Mouse (Mus musculus) hindbrain, embryonic 14.5 days (tissue): ENCODE results near the gene Thrb. TPM values are rescaled to one million over a fixed set of nuclear protein-coding genes. Genes with fewer than 3 reads are reported as not detected.

Experiments used
- ATAC-seq: fragments of 200-750 bp; cut with Nextera tagmentation; 2 replicates; pipeline ENCODE4 v1.8.0; 2017; ENCODE audit warnings: moderate number of reproducible peaks, mild to moderate bottlenecking, moderate TSS enrichment, moderate library complexity; ENCODE audit not compliant: low FRiP score
- DNase-seq: peaks from one replicate; pipeline ENCODE4 v3.0.0-alpha.2; 2015; ENCODE audit warnings: low spot score
- H3K27ac ChIP-seq: fragments of 300-500 bp; sonication (generic); 2 replicates; pipeline ENCODE4 v1.5.1; 2014; ENCODE audit warnings: mild to moderate bottlenecking, moderate library complexity
- H3K27me3 ChIP-seq: fragments of 300-500 bp; sonication (generic); 2 replicates; pipeline ENCODE4 v1.6.1; 2014; ENCODE audit warnings: mild to moderate bottlenecking, low read length, mixed read lengths; ENCODE audit not compliant: control insufficient read depth, insufficient read depth
- H3K36me3 ChIP-seq: fragments of 300-500 bp; sonication (generic); replicated peaks from 2 replicates; pipeline ENCODE4 v1.6.1; 2014; ENCODE audit not compliant: control insufficient read depth, insufficient read depth
- H3K4me1 ChIP-seq: fragments of 300-500 bp; sonication (generic); replicated peaks from 2 replicates; pipeline ENCODE4 v1.6.1; 2014; ENCODE audit warnings: antibody characterized with exemption, low read length, mixed read lengths; ENCODE audit not compliant: control insufficient read depth, insufficient read depth
- H3K4me2 ChIP-seq: fragments of 300-500 bp; sonication (generic); replicated peaks from 2 replicates; pipeline ENCODE4 v1.6.1; 2014; ENCODE audit warnings: mild to moderate bottlenecking, moderate library complexity
- H3K4me3 ChIP-seq: fragments of 300-500 bp; sonication (generic); replicated peaks from 2 replicates; pipeline ENCODE4 v1.5.1; 2014; ENCODE audit warnings: mild to moderate bottlenecking, low read length
- H3K9ac ChIP-seq: fragments of 300-500 bp; sonication (generic); 2 replicates; pipeline ENCODE4 v1.6.1; 2014
- H3K9me3 ChIP-seq: fragments of 300-500 bp; sonication (generic); 2 replicates; pipeline ENCODE4 v1.6.1; 2016; ENCODE audit warnings: low read length; ENCODE audit not compliant: control insufficient read depth
- WGBS: fragments of 180-500 bp; shearing (Covaris S2); extraction: QIAGEN DNeasy Blood & Tissue Kit; methylation state at CpG from one replicate; pipeline ENCODE4 v1.1.7; 2014; 5-methylcytosine and 5-hydroxymethylcytosine counted together
- polyA plus RNA-seq: library from polyadenylated mRNA; unstranded; fragments of >200 nt; fragmentation: Nextera tagmentation; extraction: Ambion mirVana; gene quantifications from 2 replicates; pipeline ENCODE4 v1.2.1, GENCODE M21; 2014

Gene Thrb
- polyA plus RNA-seq, 1 experiment from 2014 or later: 1.4 TPM

DNA sequence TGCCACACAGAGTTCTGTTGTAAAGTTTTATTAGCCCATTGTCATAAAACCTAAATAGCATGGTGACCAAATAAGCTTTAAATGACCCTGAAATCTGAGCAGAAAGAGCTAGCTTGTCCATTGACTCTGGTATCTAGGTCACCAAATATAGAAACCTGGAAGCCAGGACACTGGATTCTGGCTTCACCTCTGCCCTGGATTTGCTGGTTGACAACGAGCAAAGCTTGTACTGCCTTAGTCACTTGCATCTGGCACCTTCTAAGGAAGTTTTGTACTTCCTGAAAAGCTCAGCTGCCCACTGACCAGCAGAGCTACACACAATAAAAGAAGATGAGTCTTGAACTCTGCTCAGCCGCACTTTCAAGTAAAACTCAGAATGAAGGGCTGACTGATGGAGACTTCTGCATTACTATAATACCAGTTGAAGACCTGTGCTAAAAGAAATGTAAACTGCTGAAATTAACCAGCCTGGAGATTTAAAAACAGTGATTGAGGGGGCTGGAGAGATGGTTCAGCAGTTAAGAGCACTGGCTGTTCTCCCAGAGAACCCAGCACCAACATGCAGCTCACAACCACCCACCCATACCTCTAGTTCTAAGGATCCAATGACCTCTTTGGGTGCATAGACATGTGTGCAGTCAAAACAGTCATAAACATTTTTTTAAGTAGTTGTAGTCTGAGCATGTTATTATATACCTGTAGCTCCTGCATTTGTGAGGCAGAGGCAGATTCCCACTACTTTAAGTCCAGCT, 369.3 kb downstream of the Thrb start:
- Histone ChIP-seq H3K4me1 (no peaks in the 10 kb centered on the region), H3K27ac (no peak overlapping the region), H3K27me3 (no peaks in the 10 kb centered on the region), H3K9ac (no peak overlapping the region), H3K4me3 (no peak overlapping the region), H3K9me3 (no peaks in the 10 kb centered on the region), H3K4me2 (no peak overlapping the region), H3K36me3 (no peaks in the 10 kb centered on the region)
- 78% methylated on average over 2 of the region's 2 CpGs for WGBS
- no peak for DNase-seq
- ATAC-seq: no peak

DNA sequence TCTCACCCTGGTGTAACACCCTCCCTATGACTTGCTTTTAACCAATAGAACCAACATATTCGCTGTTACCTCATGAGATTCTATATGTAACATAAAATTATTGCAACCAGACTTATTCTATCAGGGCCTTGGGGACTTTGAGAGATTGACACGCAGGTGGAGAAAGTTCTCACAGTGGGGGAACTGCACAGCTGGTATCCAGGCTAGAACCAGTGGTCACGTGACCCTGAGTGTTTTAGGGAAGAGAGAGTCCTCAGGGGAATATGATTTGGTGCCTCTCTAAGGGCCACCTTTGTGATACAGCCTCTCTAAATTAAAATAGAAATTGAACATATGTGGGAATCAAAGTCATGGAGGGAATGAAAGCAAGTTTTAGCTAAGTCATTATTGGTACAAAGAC, 371.9 kb downstream of the Thrb start:
- WGBS: 83% methylated on average over 3 of the region's 3 CpGs
- no peak for ATAC-seq
- no peaks in the 10 kb centered on the region for H3K4me1 ChIP-seq

DNA sequence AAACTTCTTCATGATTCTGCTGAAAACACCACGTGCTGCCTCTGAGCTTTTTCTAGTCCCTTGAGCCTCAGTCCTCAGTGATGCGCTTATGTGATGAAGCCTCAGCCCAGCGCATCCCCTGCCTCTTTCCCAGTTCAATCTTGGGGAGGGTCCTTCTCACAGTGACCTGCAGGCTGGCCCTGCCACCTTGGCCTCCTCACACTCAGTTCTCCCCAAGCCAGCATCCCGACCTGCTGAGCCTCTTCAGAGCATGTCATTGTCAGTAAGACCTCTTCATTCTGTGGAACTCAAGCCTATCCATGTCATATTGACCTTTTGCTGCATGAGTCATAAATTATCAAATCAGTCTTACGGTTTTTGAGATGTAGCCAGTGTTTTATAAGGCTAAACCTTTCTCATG, 376.5 kb downstream of the Thrb start:
- no peaks in the 10 kb centered on the region for H3K9me3 ChIP-seq
- WGBS: 81% methylated on average over 5 of the region's 5 CpGs
- no peak overlapping the region for H3K27ac ChIP-seq
- ATAC-seq (no peak), DNase-seq (no peak)
- H3K4me3 ChIP-seq: no peak overlapping the region
- H3K27me3 ChIP-seq: no peaks in the 10 kb centered on the region
- H3K4me1 ChIP-seq: no peaks in the 10 kb centered on the region
- no peak overlapping the region for H3K4me2 ChIP-seq
- H3K9ac ChIP-seq: no peak overlapping the region
- H3K36me3 ChIP-seq: no peaks in the 10 kb centered on the region

More for the DNA sequence above, 371.9 kb downstream of the Thrb start:
- Histone ChIP-seq H3K9ac (no peak overlapping the region), H3K9me3 (no peaks in the 10 kb centered on the region), H3K4me2 (no peak overlapping the region), H3K4me3 (no peak overlapping the region), H3K27me3 (no peaks in the 10 kb centered on the region), H3K36me3 (no peaks in the 10 kb centered on the region), H3K27ac (no peak overlapping the region)
- DNase-seq: no peak

DNA sequence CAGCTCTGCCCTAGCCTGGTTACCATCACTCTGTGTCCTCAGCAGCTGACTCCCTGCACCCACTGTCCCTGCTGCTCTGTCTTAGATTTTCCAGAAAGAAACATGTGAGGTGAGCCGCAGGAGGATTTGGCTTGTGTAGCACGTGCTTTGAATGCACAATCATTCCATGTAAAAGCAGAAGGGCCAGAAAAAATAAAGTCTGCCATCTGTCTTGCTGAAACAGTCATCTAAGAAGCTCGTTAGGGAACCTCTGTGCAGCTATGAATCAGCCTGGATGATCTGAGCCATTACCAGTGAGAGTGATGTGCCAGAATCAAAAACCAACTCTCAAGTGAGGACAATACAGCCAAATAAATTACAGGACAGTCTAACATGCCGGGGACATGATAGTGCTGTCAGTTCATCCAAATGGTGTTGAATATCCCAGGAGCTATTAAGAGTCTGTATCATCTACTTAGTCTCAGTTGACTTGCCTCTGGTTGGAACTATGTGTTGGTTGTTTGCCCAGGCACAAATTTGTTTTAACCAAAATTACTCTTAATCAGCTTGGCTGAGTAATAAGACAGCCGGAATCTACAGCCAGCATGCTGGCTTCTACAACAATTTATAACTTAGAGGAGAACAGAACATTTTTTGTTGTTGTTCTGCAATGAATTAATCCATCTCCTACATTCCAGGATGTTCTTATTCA, 402.2 kb downstream of the Thrb start:
- ATAC-seq (peak; percentile 76), DNase-seq (no peak)
- 0 out of 2 replicates have a peak, but pooled peaks cover 2% of the 10 kb centered on the region for H3K9me3 ChIP-seq
- WGBS: 62% methylated on average over 5 of the region's 5 CpGs
- H3K36me3 ChIP-seq: no peaks in the 10 kb centered on the region
- H3K4me1 ChIP-seq: no peaks in the 10 kb centered on the region
- no peaks in the 10 kb centered on the region for H3K27me3 ChIP-seq
- no peak overlapping the region for H3K27ac ChIP-seq
- H3K4me2 ChIP-seq: no peak overlapping the region
- H3K4me3 ChIP-seq: no peak overlapping the region
- no peak overlapping the region for H3K9ac ChIP-seq
